Mouse (Mus musculus) MEL (cell line): ENCODE data around the gene Csad. TPM values are rescaled to one million over a fixed set of nuclear protein-coding genes. Genes with fewer than 3 reads are reported as not detected.

Experiments
- DNase-seq: peaks from one replicate; pipeline ENCODE4 v3.0.0; 2011; ENCODE audit warnings: low read depth, low spot score
- H3K27ac ChIP-seq: 2 replicates; pipeline ENCODE4 v1.5.1; 2012; ENCODE audit warnings: low read depth, mild to moderate bottlenecking, control low read depth, low read length, moderate library complexity; ENCODE audit not compliant: control insufficient read depth
- H3K27me3 ChIP-seq, 2 experiments: fragments of 150-350 bp in 1 of 2; sonication (generic) in 1 of 2; 2 replicates each; pipeline ENCODE4 v1.6.1; 2012; ENCODE audit warnings: low read length in 2 of 2, mild to moderate bottlenecking in 2 of 2, improper control_type of control experiment in 1 of 2, moderate library complexity in 1 of 2; ENCODE audit not compliant: insufficient read depth in 2 of 2, control insufficient read depth in 1 of 2
- H3K36me3 ChIP-seq, 2 experiments: 2 replicates each; pipeline ENCODE4 v1.6.1; 2012 to 2014; ENCODE audit warnings: low read length in 2 of 2, improper control_type of control experiment in 1 of 2, inconsistent platforms in 1 of 2, mild to moderate bottlenecking in 1 of 2; ENCODE audit not compliant: insufficient read depth in 2 of 2, control insufficient read depth in 1 of 2
- H3K4me1 ChIP-seq, 2 experiments: fragments of 150-350 bp in 1 of 2; sonication (generic) in 1 of 2; 2 replicates each; pipeline ENCODE4 v1.6.1; 2012; ENCODE audit warnings: low read length in 2 of 2, improper control_type of control experiment in 1 of 2, mild to moderate bottlenecking in 1 of 2; ENCODE audit not compliant: insufficient read depth in 2 of 2, control insufficient read depth in 1 of 2
- H3K4me3 ChIP-seq, 2 experiments: fragments of 150-350 bp in 1 of 2; sonication (generic) in 1 of 2; 2 replicates each; pipeline ENCODE4 v1.5.1; 2012; ENCODE audit warnings: low read depth in 2 of 2, low read length in 2 of 2, mild to moderate bottlenecking in 2 of 2, moderate library complexity in 2 of 2, control low read depth in 1 of 2, improper control_type of control experiment in 1 of 2; ENCODE audit not compliant: control insufficient read depth in 1 of 2, insufficient read depth in 1 of 2
- H3K79me2 ChIP-seq: 2 replicates; pipeline ENCODE4 v1.6.1; 2012; ENCODE audit warnings: mild to moderate bottlenecking, low read length, moderate library complexity; ENCODE audit not compliant: control insufficient read depth, poor library complexity, insufficient read depth
- H3K9ac ChIP-seq: 2 replicates; pipeline ENCODE4 v1.6.1; 2012; ENCODE audit warnings: low read depth, mild to moderate bottlenecking, control low read depth, low read length, moderate library complexity; ENCODE audit not compliant: control insufficient read depth, poor library complexity, severe bottlenecking
- H3K9me3 ChIP-seq: fragments of 150-350 bp; sonication (generic); replicated peaks from 2 replicates; pipeline ENCODE4 v1.6.1; 2012; ENCODE audit warnings: mild to moderate bottlenecking, low read length, improper control_type of control experiment, moderate library complexity; ENCODE audit not compliant: insufficient read depth
- BHLHE40 ChIP-seq: IDR thresholded peaks from 2 replicates; pipeline ENCODE4 v1.6.1; 2012; ENCODE audit warnings: low read depth, mild to moderate bottlenecking, inconsistent platforms, low read length, improper control_type of control experiment, borderline replicate concordance
- CHD1 ChIP-seq: IDR thresholded peaks from 2 replicates; pipeline ENCODE4 v1.6.1; 2012; ENCODE audit warnings: low read depth, mild to moderate bottlenecking, inconsistent platforms, low read length, improper control_type of control experiment
- CTCF ChIP-seq, 3 experiments: IDR thresholded peaks in 2 of 3; conservative IDR thresholded peaks in 1 of 3; 2 replicates each; pipeline ENCODE4 v1.5.1; 2011 to 2012; ENCODE audit warnings: low read length in 3 of 3, low read depth in 2 of 3, mild to moderate bottlenecking in 2 of 3, improper control_type of control experiment in 1 of 3, inconsistent platforms in 1 of 3, mixed read lengths in 1 of 3, moderate library complexity in 1 of 3; ENCODE audit not compliant: control insufficient read depth in 1 of 3, insufficient read depth in 1 of 3, poor library complexity in 1 of 3, severe bottlenecking in 1 of 3
- E2F4 ChIP-seq: IDR thresholded peaks from 2 replicates; pipeline ENCODE4 v1.6.1; 2011; ENCODE audit warnings: low read depth, low read length, improper control_type of control experiment, borderline replicate concordance
- ELF1 ChIP-seq: IDR thresholded peaks from 2 replicates; pipeline ENCODE4 v1.6.1; 2014; ENCODE audit warnings: low read depth, mild to moderate bottlenecking, inconsistent platforms, low read length, improper control_type of control experiment, moderate library complexity
- ETS1 ChIP-seq: IDR thresholded peaks from 2 replicates; pipeline ENCODE4 v1.6.1; 2012; ENCODE audit warnings: low read depth, mild to moderate bottlenecking, inconsistent platforms, low read length, improper control_type of control experiment, moderate library complexity
- GABPA ChIP-seq: IDR thresholded peaks from 2 replicates; pipeline ENCODE4 v1.6.1; 2012; ENCODE audit warnings: low read depth, mild to moderate bottlenecking, inconsistent platforms, low read length, improper control_type of control experiment, moderate library complexity
- GATA1 ChIP-seq: IDR thresholded peaks from 2 replicates; pipeline ENCODE4 v1.6.1; 2011; ENCODE audit warnings: low read depth, low read length, improper control_type of control experiment
- HCFC1 ChIP-seq: IDR thresholded peaks from 2 replicates; pipeline ENCODE4 v1.6.1; 2012; ENCODE audit warnings: low read depth, mild to moderate bottlenecking, inconsistent platforms, low read length, improper control_type of control experiment, moderate library complexity
- MAFK ChIP-seq: IDR thresholded peaks from 2 replicates; pipeline ENCODE4 v1.6.1; 2011; ENCODE audit warnings: low read depth, mild to moderate bottlenecking, low read length, improper control_type of control experiment, borderline replicate concordance
- MAZ ChIP-seq: IDR thresholded peaks from 2 replicates; pipeline ENCODE4 v1.6.1; 2012; ENCODE audit warnings: low read depth, mild to moderate bottlenecking, inconsistent platforms, low read length, improper control_type of control experiment
- MEF2A ChIP-seq: IDR thresholded peaks from 2 replicates; pipeline ENCODE4 v1.6.1; 2014; ENCODE audit warnings: low read depth, mild to moderate bottlenecking, inconsistent platforms, low read length, improper control_type of control experiment; ENCODE audit not compliant: poor library complexity, insufficient replicate concordance, severe bottlenecking; ENCODE audit errors: extremely low read depth
- NELFE ChIP-seq: IDR thresholded peaks from 2 replicates; pipeline ENCODE4 v1.6.1; 2011; ENCODE audit warnings: low read depth, low read length, improper control_type of control experiment
- NRF1 ChIP-seq: IDR thresholded peaks from 2 replicates; pipeline ENCODE4 v1.6.1; 2014; ENCODE audit warnings: low read depth, mild to moderate bottlenecking, inconsistent platforms, low read length, improper control_type of control experiment, moderate library complexity; ENCODE audit not compliant: poor library complexity, insufficient read depth, severe bottlenecking
- POLR2A ChIP-seq, 2 experiments: IDR thresholded peaks; 2 replicates each; pipeline ENCODE4 v1.6.1; 2011 to 2012; ENCODE audit warnings: low read length in 2 of 2, mild to moderate bottlenecking in 2 of 2, control low read depth in 1 of 2, improper control_type of control experiment in 1 of 2, low read depth in 1 of 2, moderate library complexity in 1 of 2; ENCODE audit not compliant: control insufficient read depth in 1 of 2, insufficient read depth in 1 of 2, poor library complexity in 1 of 2
- POLR2AphosphoS2 ChIP-seq: IDR thresholded peaks from 2 replicates; pipeline ENCODE4 v1.6.1; 2011; ENCODE audit warnings: low read length, improper control_type of control experiment
- RCOR1 ChIP-seq: IDR thresholded peaks from 2 replicates; pipeline ENCODE4 v1.6.1; 2012; ENCODE audit warnings: low read depth, mild to moderate bottlenecking, inconsistent platforms, low read length, improper control_type of control experiment
- SIN3A ChIP-seq: IDR thresholded peaks from 2 replicates; pipeline ENCODE4 v1.6.1; 2012; ENCODE audit warnings: low read length, improper control_type of control experiment, inconsistent platforms
- UBTF ChIP-seq: IDR thresholded peaks from 2 replicates; pipeline ENCODE4 v1.6.1; 2012; ENCODE audit warnings: low read depth, mild to moderate bottlenecking, inconsistent platforms, low read length, improper control_type of control experiment, moderate library complexity, borderline replicate concordance; ENCODE audit not compliant: insufficient read depth
- USF1 ChIP-seq: IDR thresholded peaks from 2 replicates; pipeline ENCODE4 v1.6.1; 2014; ENCODE audit warnings: low read depth, mild to moderate bottlenecking, inconsistent platforms, low read length, improper control_type of control experiment, moderate library complexity
- ZMIZ1 ChIP-seq: IDR thresholded peaks from 2 replicates; pipeline ENCODE4 v1.6.1; 2012; ENCODE audit warnings: low read depth, mild to moderate bottlenecking, inconsistent platforms, low read length, improper control_type of control experiment, moderate library complexity
- polyA plus RNA-seq, 2 experiments: library from polyadenylated mRNA; stranded (reverse) in 1 of 2; unstranded in 1 of 2; fragments of >175 nt in 1 of 2; fragments of >200 nt in 1 of 2; gene quantifications; 2 replicates each; pipeline versions ENCODE4 v1.2.1 to v1.2.4; 2012; ENCODE audit warnings: low replicate concordance in 2 of 2, low read depth in 1 of 2; ENCODE audit not compliant: insufficient read length in 2 of 2, insufficient read depth in 1 of 2, missing spikeins in 1 of 2
- total RNA-seq: library from RNA; depleted of rRNA; stranded (reverse); fragments of 300-350 nt; gene quantifications from 2 replicates; pipeline ENCODE4 v1.2.3, GENCODE M21; 2012

Csad gene
- total and polyA plus RNA-seq, 3 experiments: 4.1 to 10.5 TPM; not detected in 1

DNA sequence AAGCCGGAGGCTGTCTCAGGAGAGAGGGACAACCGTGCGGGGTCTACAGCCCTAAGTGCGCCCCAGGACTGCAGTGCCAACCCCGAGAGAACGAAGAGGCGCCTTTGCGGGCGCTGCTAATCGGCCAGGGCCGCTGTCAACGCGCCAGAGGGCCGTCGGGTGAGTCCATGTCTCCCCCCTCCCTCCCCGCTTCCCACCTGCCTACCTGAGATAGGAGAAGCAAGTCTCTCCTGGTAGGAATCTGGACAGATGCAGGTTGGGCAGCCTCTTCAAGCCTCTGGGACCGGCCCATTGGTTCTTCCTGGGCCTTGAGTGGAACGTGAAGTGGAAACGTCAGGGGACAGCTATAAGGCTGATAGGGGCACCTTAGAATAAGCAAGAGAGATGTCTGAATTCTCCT is 59.8 kb downstream of the Csad start:
- H3K4me3 ChIP-seq: no peak overlapping the region
- H3K36me3 ChIP-seq: peaks cover 0 to 17% of the 10 kb centered on the region in 2 experiments; a peak in 2 of 4 replicates
- no peaks in the 10 kb centered on the region for H3K79me2 ChIP-seq
- H3K27ac ChIP-seq: no peak overlapping the region
- no peak for DNase-seq
- no peaks in the 10 kb centered on the region for H3K9me3 ChIP-seq
- H3K27me3 ChIP-seq: no peaks in the 10 kb centered on the region
- H3K4me1 ChIP-seq: peaks cover 6 to 19% of the 10 kb centered on the region in 2 experiments
- TF ChIP-seq ELF1: no peak
- no peak for TF ChIP-seq CTCF (IDR thresholded peaks at IDR 0.05 in 2 of 3, conservative IDR thresholded peaks at IDR 0.05 in 1 of 3; ENCODE audit: control insufficient read depth in 1 of 3, insufficient read depth in 1 of 3, low read depth in 2 of 3, low read length in 3 of 3, poor library complexity in 1 of 3, severe bottlenecking in 1 of 3)
- TF ChIP-seq POLR2A (IDR thresholded peaks at IDR 0.05; ENCODE audit: control insufficient read depth in 1 of 2, insufficient read depth in 1 of 2, low read depth in 1 of 2, low read length in 2 of 2, poor library complexity in 1 of 2): no peak
- no peak for TF ChIP-seq ZMIZ1
- TF ChIP-seq HCFC1: no peak
- no peak for TF ChIP-seq MAZ
- TF ChIP-seq CHD1: no peak
- no peak for TF ChIP-seq NELFE
- TF ChIP-seq RCOR1: no peak
- TF ChIP-seq MAFK: no peak
- TF ChIP-seq UBTF: no peak
- TF ChIP-seq SIN3A: no peak
- no peak overlapping the region for H3K9ac ChIP-seq

DNA sequence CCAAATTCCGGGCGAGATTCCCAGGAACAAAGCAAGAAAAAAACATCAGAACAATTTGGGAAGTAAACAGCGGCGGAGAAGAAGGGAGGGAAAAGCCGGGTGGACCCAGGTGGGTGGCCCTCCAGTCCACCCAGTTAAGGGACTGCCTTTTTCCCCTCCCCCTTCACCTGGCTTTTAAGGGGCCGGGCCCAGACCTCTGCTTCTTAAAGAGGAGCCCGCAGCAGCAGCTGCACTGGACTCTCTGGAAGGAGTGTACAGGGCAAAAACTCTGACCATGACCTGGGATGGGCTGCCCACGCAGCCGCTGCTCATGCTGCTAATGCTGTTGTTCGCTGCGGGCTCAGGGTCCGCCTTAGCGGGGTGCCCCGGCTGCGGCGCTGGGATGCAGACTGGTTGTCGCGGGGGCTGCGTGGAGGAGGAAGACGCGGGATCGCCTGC is 60.2 kb downstream of the Csad start, which contains the start of gene Igfbp6:
Gene Igfbp6, plus strand, starts transcription at position 89 of the 438 bp plus-strand sequence.
- Histone ChIP-seq H3K4me1 (peaks cover 6 to 14% of the 10 kb centered on the region in 2 experiments), H3K27me3 (no peaks in the 10 kb centered on the region), H3K4me3 (no peak within 1 kb of the TSS), H3K9ac (no peak within 1 kb of the TSS), H3K27ac (no peak within 1 kb of the TSS), H3K79me2 (no peaks in the 10 kb centered on the region), H3K9me3 (no peaks in the 10 kb centered on the region), H3K36me3 (peaks cover 0 to 14% of the 10 kb centered on the region in 2 experiments; a peak in 2 of 4 replicates)
- TF ChIP-seq MEF2A (no peak), GABPA (no peak), UBTF (no peak), NRF1 (no peak), USF1 (no peak), MAFK (no peak), BHLHE40 (no peak), ZMIZ1 (no peak), ETS1 (no peak), HCFC1 (no peak), E2F4 (no peak), GATA1 (no peak), ELF1 (no peak), POLR2AphosphoS2 (no peak)
- no peak for DNase-seq
